Mouse (Mus musculus) myocyte (in vitro differentiated cells): Measurements from ENCODE around the gene Prkcz.
"Not testable (repeated sequence)": the region's sequence is repeated elsewhere in the genome, so short reads cannot be mapped to it uniquely, and the experiment has no call there.

Experiments
- CEBPB ChIP-seq: IDR thresholded peaks from 2 replicates; pipeline ENCODE4 v1.6.1; 2011; ENCODE audit warnings: mild to moderate bottlenecking, moderate library complexity; ENCODE audit not compliant: poor library complexity, insufficient read depth, severe bottlenecking
- E2F4 ChIP-seq: IDR thresholded peaks from one replicate; pipeline ENCODE4 v1.6.1; 2011; ENCODE audit warnings: mild to moderate bottlenecking, control low read depth, moderate library complexity; ENCODE audit not compliant: insufficient read depth
- MAX ChIP-seq: IDR thresholded peaks from one replicate; pipeline ENCODE4 v1.6.1; 2011; ENCODE audit warnings: low read depth, mild to moderate bottlenecking, control low read depth
- MYOD1 ChIP-seq, 3 experiments: IDR thresholded peaks; one replicate each; pipeline ENCODE4 v1.6.1; 2011; ENCODE audit warnings: control low read depth in 2 of 3, low read depth in 2 of 3, mild to moderate bottlenecking in 2 of 3, moderate library complexity in 1 of 3; ENCODE audit not compliant: insufficient read length in 2 of 3, control insufficient read depth in 1 of 3
- MYOG ChIP-seq, 3 experiments: IDR thresholded peaks; one replicate each; pipeline ENCODE4 v1.6.1; 2011; ENCODE audit warnings: control low read depth in 2 of 3, low read depth in 2 of 3, mild to moderate bottlenecking in 2 of 3; ENCODE audit not compliant: insufficient read length in 2 of 3, control insufficient read depth in 1 of 3, insufficient read depth in 1 of 3
- POLR2A ChIP-seq: IDR thresholded peaks from one replicate; pipeline ENCODE4 v1.6.1; 2011; ENCODE audit warnings: low read depth, mild to moderate bottlenecking, control low read depth, moderate library complexity; ENCODE audit not compliant: insufficient read length
- POLR2AphosphoS2 ChIP-seq: IDR thresholded peaks from one replicate; pipeline ENCODE4 v1.6.1; 2011; ENCODE audit warnings: low read depth, control low read depth; ENCODE audit not compliant: insufficient read length
- REST ChIP-seq: IDR thresholded peaks from one replicate; pipeline ENCODE4 v1.6.1; 2011; ENCODE audit warnings: mild to moderate bottlenecking, control low read depth, moderate library complexity; ENCODE audit not compliant: insufficient read depth, insufficient read length
- TCF12 ChIP-seq: IDR thresholded peaks from one replicate; pipeline ENCODE4 v1.6.1; 2011; ENCODE audit warnings: mild to moderate bottlenecking, control low read depth; ENCODE audit not compliant: poor library complexity, insufficient read depth, severe bottlenecking
- USF1 ChIP-seq: IDR thresholded peaks from one replicate; pipeline ENCODE4 v1.6.1; 2011; ENCODE audit warnings: low read depth, mild to moderate bottlenecking, control low read depth, moderate library complexity

GRCm38 (mm10) chr4:155328385-155328784 lies 32.8 kb downstream of the Prkcz start:
- TF ChIP-seq POLR2A; TCF12; CEBPB; REST; USF1; MYOG (IDR thresholded peaks at IDR 0.05; ENCODE audit: control insufficient read depth in 1 of 3, insufficient read depth in 1 of 3, insufficient read length in 2 of 3, low read depth in 2 of 3); E2F4; POLR2AphosphoS2; MAX; MYOD1 (IDR thresholded peaks at IDR 0.05; ENCODE audit: control insufficient read depth in 1 of 3, insufficient read length in 2 of 3, low read depth in 2 of 3): not testable (repeated sequence)
